ENCODE assay signal across 20 mouse cellular contexts in the genomic region with DNA sequence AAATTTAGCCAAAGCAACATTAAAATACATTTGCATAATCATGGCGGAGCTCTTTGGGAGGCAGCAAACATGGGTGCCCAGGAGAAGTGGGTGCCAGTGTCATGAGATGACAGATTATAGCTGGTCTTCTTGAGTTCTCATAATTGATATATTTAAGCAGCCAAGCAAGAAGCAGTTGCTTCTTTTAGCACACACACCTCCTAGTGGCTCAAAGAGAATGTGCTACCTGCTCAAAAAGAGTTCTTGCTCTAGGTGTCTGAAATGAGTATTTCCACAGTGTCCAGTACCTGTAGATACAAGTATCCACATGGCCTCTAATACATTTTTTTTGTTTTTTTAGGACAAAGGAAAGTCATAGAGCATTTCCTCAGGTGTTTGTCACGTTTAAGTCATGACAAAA.
A peak's percentile ranks its signal among the peaks of the same experiment; 100 is the strongest.
DNase-seq lines count a peak whose midpoint lies in the region; ATAC-seq and TF ChIP-seq lines count a peak whose summit lies in the region.
"Had no signal": no experiment of that assay in that cellular context is flagged by ENCODE, and none has a peak within 500 bp of the region (broad histone marks: within the 10 kb centered on the region; RNA-seq: fewer than 3 reads in every experiment).

No protein-coding gene starts in this region.

- no peaks in the 10 kb centered on the region for H3K9me3 ChIP-seq in hindbrain, postnatal 0 days (ENCODE audit: low read length)
- H3K9me3 ChIP-seq in hindbrain, embryonic 14.5 days (ENCODE audit: control insufficient read depth, low read length): no peaks in the 10 kb centered on the region
- H3K9me3 ChIP-seq: embryonic facial prominence, embryonic 15.5 days; heart, embryonic 10.5 days; lung, embryonic 15.5 days had no signal

- no peak overlapping the region for H3K4me3 ChIP-seq in hindbrain, postnatal 0 days (ENCODE audit: low read length)
- H3K4me3 ChIP-seq in hindbrain, embryonic 14.5 days (replicated peaks; ENCODE audit: low read length): no peak overlapping the region
- no peak overlapping the region for H3K4me3 ChIP-seq in thymus, adult 2 months (ENCODE audit: control insufficient read depth, insufficient read depth, low read length)
- H3K4me3 ChIP-seq in embryonic fibroblast, embryonic 13.5 days (ENCODE audit: insufficient read depth, low read length): no peak overlapping the region
- H3K4me3 ChIP-seq: embryonic facial prominence, embryonic 15.5 days; gastrocnemius, adult 2 months; heart, embryonic 10.5 days; lung, embryonic 15.5 days had no signal

- H3K4me1 ChIP-seq in hindbrain, postnatal 0 days (ENCODE audit: insufficient read depth, low read length): no peaks in the 10 kb centered on the region
- H3K4me1 ChIP-seq in hindbrain, embryonic 14.5 days (replicated peaks; ENCODE audit: control insufficient read depth, insufficient read depth, low read length): no peaks in the 10 kb centered on the region
- H3K4me1 ChIP-seq in thymus, adult 2 months (replicated peaks; ENCODE audit: control insufficient read depth, insufficient read depth, low read length): no peaks in the 10 kb centered on the region
- peaks cover 2% of the 10 kb centered on the region; the same call in 1 of the 2 replicates for H3K4me1 ChIP-seq in embryonic fibroblast, embryonic 13.5 days (ENCODE audit: control insufficient read depth, insufficient read depth, low read length)
- H3K4me1 ChIP-seq: embryonic facial prominence, embryonic 15.5 days; heart, embryonic 10.5 days; lung, embryonic 15.5 days had no signal

- no peaks in the 10 kb centered on the region for H3K27me3 ChIP-seq in hindbrain, postnatal 0 days (ENCODE audit: insufficient read depth, low read length)
- no peaks in the 10 kb centered on the region for H3K27me3 ChIP-seq in hindbrain, embryonic 14.5 days (ENCODE audit: control insufficient read depth, insufficient read depth, low read length)
- no peaks in the 10 kb centered on the region for H3K27me3 ChIP-seq in thymus, adult 2 months (ENCODE audit: control insufficient read depth, insufficient read depth, low read length)
- H3K27me3 ChIP-seq: embryonic facial prominence, embryonic 15.5 days; lung, embryonic 15.5 days; Patski had no signal

- H3K36me3 ChIP-seq in hindbrain, postnatal 0 days (ENCODE audit: insufficient read depth, low read length): no peaks in the 10 kb centered on the region
- H3K36me3 ChIP-seq in hindbrain, embryonic 14.5 days (replicated peaks; ENCODE audit: control insufficient read depth, insufficient read depth): no peaks in the 10 kb centered on the region
- no peaks in the 10 kb centered on the region for H3K36me3 ChIP-seq in thymus, adult 2 months (ENCODE audit: control insufficient read depth, insufficient read depth, low read length)
- H3K36me3 ChIP-seq: embryonic facial prominence, embryonic 15.5 days; heart, embryonic 10.5 days; lung, embryonic 15.5 days had no signal

- no peak for TF ChIP-seq POLR2A in thymus, adult 2 months (IDR thresholded peaks at IDR 0.05; ENCODE audit: control insufficient read depth, extremely low read depth, insufficient read depth, low read length, poor library complexity)
- TF ChIP-seq POLR2A in embryonic fibroblast, embryonic 13.5 days (IDR thresholded peaks at IDR 0.05; ENCODE audit: low read depth, low read length): no peak

- H3K9ac ChIP-seq in hindbrain, postnatal 0 days (replicated peaks; ENCODE audit: low read length): no peak overlapping the region
- H3K9ac ChIP-seq in hindbrain, embryonic 14.5 days: no peak overlapping the region
- H3K9ac ChIP-seq: embryonic facial prominence, embryonic 15.5 days; lung, embryonic 15.5 days had no signal

- no peak for DNase-seq in hindbrain, postnatal 0 days (ENCODE audit: low spot score)
- DNase-seq in hindbrain, embryonic 14.5 days (ENCODE audit: low spot score): no peak
- peak; percentile 6 for DNase-seq in thymus, adult 2 months
- no peak for DNase-seq in thymus, postnatal 14 days
- no peak for DNase-seq in lung, postnatal 36 days
- no peak for DNase-seq in embryo, embryonic 11 days
- DNase-seq: cerebellum, adult 11 months; cerebellum, postnatal 36 days; gastrocnemius, adult 2 months; heart, postnatal 4 days; kidney, postnatal 14 days had no signal

- no peak overlapping the region for H3K27ac ChIP-seq in hindbrain, postnatal 0 days
- no peak overlapping the region for H3K27ac ChIP-seq in hindbrain, embryonic 14.5 days
- no peak overlapping the region for H3K27ac ChIP-seq in thymus, adult 2 months (ENCODE audit: control insufficient read depth, insufficient read depth, low read length)
- H3K27ac ChIP-seq in embryonic fibroblast, embryonic 13.5 days (ENCODE audit: insufficient read depth, low read length): peak overlapping the region; percentile 52
- H3K27ac ChIP-seq: embryonic facial prominence, embryonic 15.5 days; gastrocnemius, adult 2 months; heart, embryonic 10.5 days; lung, embryonic 15.5 days had no signal

- no peak overlapping the region for H3K4me2 ChIP-seq in hindbrain, postnatal 0 days (ENCODE audit: low read depth, low read length)
- H3K4me2 ChIP-seq in hindbrain, embryonic 14.5 days (replicated peaks): no peak overlapping the region
- H3K4me2 ChIP-seq: embryonic facial prominence, embryonic 15.5 days; liver, embryonic 11.5 days; lung, embryonic 15.5 days; midbrain, embryonic 11.5 days had no signal

- ATAC-seq in hindbrain, postnatal 0 days: no peak
- no peak for ATAC-seq in hindbrain, embryonic 14.5 days (ENCODE audit: low FRiP score)
- ATAC-seq: forebrain, embryonic 14.5 days; inflammation-experienced regulatory T-cells, adult 6 months; Patski had no signal

- 69% methylated on average over 2 of the region's 2 CpGs for WGBS in hindbrain, postnatal 0 days
- WGBS in hindbrain, embryonic 14.5 days: 79% methylated on average over 2 of the region's 2 CpGs
- WGBS in thymus, adult 2 months: 89% methylated on average over 2 of the region's 2 CpGs

- peak; percentile 40; the same call in 1 of the 2 replicates for TF ChIP-seq CTCF in hindbrain, postnatal 0 days (IDR thresholded peaks at IDR 0.05; ENCODE audit: low read depth)
- no peak for TF ChIP-seq CTCF in thymus, adult 2 months (IDR thresholded peaks at IDR 0.05; ENCODE audit: borderline replicate concordance, control insufficient read depth, extremely low read depth, insufficient read depth, low read length, poor library complexity)
- no peak for TF ChIP-seq CTCF in embryonic fibroblast, embryonic 13.5 days (IDR thresholded peaks at IDR 0.05; ENCODE audit: borderline replicate concordance, insufficient read depth, low read length)
